Mouse (Mus musculus): ENCODE measurements around the gene Gm20532.

Gm20532 gene

GRCm38 (mm10) chr2:26573807-26574206 lies 12.6 kb upstream of the Gm20532 start:
- no peak for DNase-seq (ENCODE audit: low spot score)

GRCm38 (mm10) chr2:26574862-26575261 lies 11.6 kb upstream of the Gm20532 start:
- DNase-seq (ENCODE audit: low spot score): no peak

- DNase-seq (ENCODE audit: low spot score): no peak
Observed at GRCm38 (mm10) chr2:26575378-26575777, 11.1 kb upstream of the Gm20532 start.

- DNase-seq (ENCODE audit: low spot score): peak; percentile 89
Observed at GRCm38 (mm10) chr2:26575865-26576264, 10.6 kb upstream of the Gm20532 start.

GRCm38 (mm10) chr2:26576462-26576861 lies 10.0 kb upstream of the Gm20532 start:
- DNase-seq (ENCODE audit: low spot score): no peak

GRCm38 (mm10) chr2:26578369-26578768 lies 8.1 kb upstream of the Gm20532 start:
- peak; percentile 86 for DNase-seq (ENCODE audit: low spot score)

GRCm38 (mm10) chr2:26579714-26580113 lies 6.7 kb upstream of the Gm20532 start, which contains the start of gene Egfl7:
Gene Egfl7 (plus strand): TSS chr2:26580014.
- DNase-seq (ENCODE audit: low spot score): no peak

GRCm38 (mm10) chr2:26580751-26581150 lies 5.7 kb upstream of the Gm20532 start:
- no peak for DNase-seq (ENCODE audit: low spot score)

GRCm38 (mm10) chr2:26582203-26582602 lies 4.2 kb upstream of the Gm20532 start:
- no peak for DNase-seq (ENCODE audit: low spot score)

GRCm38 (mm10) chr2:26582741-26583140 lies 3.7 kb upstream of the Gm20532 start:
- DNase-seq (ENCODE audit: low spot score): no peak

GRCm38 (mm10) chr2:26583640-26584039 lies 2.8 kb upstream of the Gm20532 start:
- DNase-seq (ENCODE audit: low spot score): peak; percentile 90

- no peak for DNase-seq (ENCODE audit: low spot score)
Observed at GRCm38 (mm10) chr2:26585713-26586112, 726 bp upstream of the Gm20532 start.

- DNase-seq (ENCODE audit: low spot score): no peak
Observed at GRCm38 (mm10) chr2:26587044-26587405, 586 bp downstream of the Gm20532 start.

- no peak for DNase-seq (ENCODE audit: low spot score)
Observed at GRCm38 (mm10) chr2:26588573-26588972, 2.1 kb downstream of the Gm20532 start.

GRCm38 (mm10) chr2:26589284-26589683 lies 2.8 kb downstream of the Gm20532 start:
- no peak for DNase-seq (ENCODE audit: low spot score)

GRCm38 (mm10) chr2:26590282-26590681 lies 3.8 kb downstream of the Gm20532 start:
- no peak for DNase-seq (ENCODE audit: low spot score)

GRCm38 (mm10) chr2:26590962-26591361 lies 4.5 kb downstream of the Gm20532 start:
- no peak for DNase-seq (ENCODE audit: low spot score)

- DNase-seq (ENCODE audit: low spot score): no peak
Observed at GRCm38 (mm10) chr2:26591416-26591815, 5.0 kb downstream of the Gm20532 start.

GRCm38 (mm10) chr2:26593211-26594021 lies 7.0 kb downstream of the Gm20532 start:
- DNase-seq (ENCODE audit: low spot score): no peak

- DNase-seq (ENCODE audit: low spot score): peak; percentile 84
Observed at GRCm38 (mm10) chr2:26594022-26594346, 7.5 kb downstream of the Gm20532 start.

- no peak for DNase-seq (ENCODE audit: low spot score)
Observed at GRCm38 (mm10) chr2:26594461-26594933, 8.1 kb downstream of the Gm20532 start.

- no peak for DNase-seq (ENCODE audit: low spot score)
Observed at GRCm38 (mm10) chr2:26594934-26595724, 8.7 kb downstream of the Gm20532 start.

Measured in lung, postnatal 25 days (tissue).